Mouse (Mus musculus) intestine, postnatal 0 days (tissue): ENCODE results near the gene Alg14. TPM values are rescaled to one million over a fixed set of nuclear protein-coding genes. Genes with fewer than 3 reads are reported as not detected.

ENCODE experiments used
- ATAC-seq: fragments of 200-750 bp; cut with Nextera tagmentation; 2 replicates; pipeline ENCODE4 v1.8.0; 2017; ENCODE audit warnings: mild to moderate bottlenecking, moderate TSS enrichment, moderate library complexity
- H3K27ac ChIP-seq: fragments of 300-500 bp; sonication (generic); 2 replicates; pipeline ENCODE4 v1.5.1; 2014; ENCODE audit warnings: mild to moderate bottlenecking, low read depth, low read length, moderate library complexity
- H3K27me3 ChIP-seq: fragments of 300-500 bp; sonication (generic); replicated peaks from 2 replicates; pipeline ENCODE4 v1.6.1; 2014; ENCODE audit warnings: low read length, mixed read lengths; ENCODE audit not compliant: control insufficient read depth, insufficient read depth
- H3K36me3 ChIP-seq: fragments of 300-500 bp; sonication (generic); 2 replicates; pipeline ENCODE4 v1.6.1; 2014; ENCODE audit warnings: mild to moderate bottlenecking, moderate library complexity; ENCODE audit not compliant: control insufficient read depth, insufficient read depth
- H3K4me1 ChIP-seq: fragments of 300-500 bp; sonication (generic); replicated peaks from 2 replicates; pipeline ENCODE4 v1.6.1; 2014; ENCODE audit warnings: antibody characterized with exemption, low read length, mixed read lengths; ENCODE audit not compliant: control insufficient read depth, insufficient read depth
- H3K4me2 ChIP-seq: fragments of 300-500 bp; sonication (generic); replicated peaks from 2 replicates; pipeline ENCODE4 v1.6.1; 2014; ENCODE audit warnings: low read depth, mild to moderate bottlenecking, moderate library complexity
- H3K4me3 ChIP-seq: fragments of 300-500 bp; sonication (generic); 2 replicates; pipeline ENCODE4 v1.5.1; 2014; ENCODE audit warnings: low read depth, low read length
- H3K9ac ChIP-seq: fragments of 300-500 bp; sonication (generic); 2 replicates; pipeline ENCODE4 v1.6.1; 2014; ENCODE audit warnings: mild to moderate bottlenecking, low read depth, low read length
- H3K9me3 ChIP-seq: fragments of 300-500 bp; sonication (generic); 2 replicates; pipeline ENCODE4 v1.6.1; 2016; ENCODE audit warnings: mixed run types; ENCODE audit not compliant: control insufficient read depth
- CTCF ChIP-seq: sonication (generic); IDR thresholded peaks from 2 replicates; pipeline ENCODE4 v1.5.1; 2016; ENCODE audit warnings: low read depth, mild to moderate bottlenecking, control low read depth, antibody characterized with exemption, moderate library complexity
- WGBS: fragments of 180-500 bp; shearing (Covaris S2); extraction: QIAGEN DNeasy Blood & Tissue Kit; methylation state at CpG from one replicate; pipeline ENCODE4 v1.1.7; 2014; 5-methylcytosine and 5-hydroxymethylcytosine counted together
- polyA plus RNA-seq: library from polyadenylated mRNA; unstranded; fragments of >200 nt; fragmentation: Nextera tagmentation; extraction: Ambion mirVana; gene quantifications from 2 replicates; pipeline ENCODE4 v1.2.1, GENCODE M21; 2015

Alg14 gene
- polyA plus RNA-seq, 1 experiment from 2014 or later, result 26.1 TPM

DNA sequence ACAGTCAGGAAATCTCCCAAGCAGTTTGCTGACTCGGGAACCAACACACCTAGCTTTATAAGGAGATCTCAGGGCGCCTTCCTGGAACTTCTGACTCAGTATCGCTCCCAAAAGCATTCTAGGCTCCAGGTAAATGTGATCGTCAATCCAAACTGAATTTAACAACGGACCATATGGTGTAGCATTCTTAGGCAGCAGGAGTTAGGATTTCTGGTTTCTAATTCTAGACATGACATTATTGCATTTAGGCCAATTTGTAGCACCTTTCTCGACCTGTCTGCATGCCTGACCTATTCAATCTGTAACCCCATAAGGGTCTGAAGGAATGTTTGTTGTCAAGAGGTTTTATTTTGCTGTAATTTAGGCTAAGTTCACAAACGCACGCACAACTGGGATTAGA lies 892 bp upstream of the Alg14 start:
- Histone ChIP-seq H3K27me3 (no peaks in the 10 kb centered on the region), H3K9ac (no peak overlapping the region; the same call in 1 of the 2 replicates), H3K4me1 (no peaks in the 10 kb centered on the region), H3K9me3 (no peaks in the 10 kb centered on the region), H3K27ac (peak overlapping the region; percentile 95), H3K4me3 (peak overlapping the region; percentile 67), H3K4me2 (peak overlapping the region; percentile 72), H3K36me3 (no peaks in the 10 kb centered on the region)
- TF ChIP-seq CTCF, result no peak
- WGBS, result 55% methylated on average over 8 of the region's 8 CpGs
- no peak for ATAC-seq

- Histone ChIP-seq H3K4me1 (no peaks in the 10 kb centered on the region), H3K27ac (peak overlapping the region; percentile 95), H3K36me3 (no peaks in the 10 kb centered on the region), H3K27me3 (no peaks in the 10 kb centered on the region), H3K9ac (peak overlapping the region; percentile 58), H3K9me3 (no peaks in the 10 kb centered on the region), H3K4me2 (peak overlapping the region; percentile 72), H3K4me3 (peak overlapping the region; percentile 67)
- WGBS, result 3% methylated on average over 7 of the region's 7 CpGs
- no peak for TF ChIP-seq CTCF
- ATAC-seq, result no peak; the same call in 1 of the 2 replicates
Observed at GRCm38 (mm10) chr3:121291225-121291559, 381 bp upstream of the Alg14 start.

GRCm38 (mm10) chr3:121294200-121294599 lies 2.6 kb downstream of the Alg14 start:
- H3K36me3 ChIP-seq, result no peaks in the 10 kb centered on the region; the same call in 1 of the 2 replicates
- no peak overlapping the region for H3K9ac ChIP-seq
- 86% methylated on average over 2 of the region's 2 CpGs for WGBS
- peak; percentile 59 for TF ChIP-seq CTCF
- no peak for ATAC-seq
- no peaks in the 10 kb centered on the region for H3K27me3 ChIP-seq
- no peaks in the 10 kb centered on the region for H3K4me1 ChIP-seq
- H3K27ac ChIP-seq, result no peak overlapping the region
- H3K9me3 ChIP-seq, result no peaks in the 10 kb centered on the region
- H3K4me2 ChIP-seq, result no peak overlapping the region
- H3K4me3 ChIP-seq, result no peak overlapping the region

DNA sequence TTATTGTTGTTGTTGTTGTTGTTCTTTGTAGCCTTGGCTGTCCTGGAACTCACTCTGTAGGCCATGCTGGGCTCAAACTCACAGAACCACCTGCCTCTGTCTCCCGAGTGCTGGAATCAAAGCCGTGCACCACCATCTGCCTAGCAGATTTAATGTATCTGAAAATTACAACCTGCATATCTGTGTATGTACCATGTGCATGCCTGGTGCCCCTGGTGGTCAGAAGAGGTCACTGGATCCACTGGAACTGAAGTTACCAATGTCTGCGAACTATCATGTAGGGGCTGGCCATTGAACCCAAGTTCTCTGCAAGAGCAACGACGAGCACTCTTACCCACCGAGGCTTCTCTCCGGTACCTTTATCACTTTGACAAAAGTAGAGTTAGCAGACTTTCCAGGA lies 15.1 kb downstream of the Alg14 start:
- TF ChIP-seq CTCF, result peak; percentile 59
- Histone ChIP-seq H3K4me3 (no peak overlapping the region), H3K9me3 (no peaks in the 10 kb centered on the region), H3K36me3 (no peaks in the 10 kb centered on the region), H3K27me3 (no peaks in the 10 kb centered on the region), H3K4me1 (no peaks in the 10 kb centered on the region), H3K27ac (no peak overlapping the region), H3K4me2 (no peak overlapping the region), H3K9ac (no peak overlapping the region)
- 89% methylated on average over 7 of the region's 7 CpGs for WGBS
- ATAC-seq, result no peak

DNA sequence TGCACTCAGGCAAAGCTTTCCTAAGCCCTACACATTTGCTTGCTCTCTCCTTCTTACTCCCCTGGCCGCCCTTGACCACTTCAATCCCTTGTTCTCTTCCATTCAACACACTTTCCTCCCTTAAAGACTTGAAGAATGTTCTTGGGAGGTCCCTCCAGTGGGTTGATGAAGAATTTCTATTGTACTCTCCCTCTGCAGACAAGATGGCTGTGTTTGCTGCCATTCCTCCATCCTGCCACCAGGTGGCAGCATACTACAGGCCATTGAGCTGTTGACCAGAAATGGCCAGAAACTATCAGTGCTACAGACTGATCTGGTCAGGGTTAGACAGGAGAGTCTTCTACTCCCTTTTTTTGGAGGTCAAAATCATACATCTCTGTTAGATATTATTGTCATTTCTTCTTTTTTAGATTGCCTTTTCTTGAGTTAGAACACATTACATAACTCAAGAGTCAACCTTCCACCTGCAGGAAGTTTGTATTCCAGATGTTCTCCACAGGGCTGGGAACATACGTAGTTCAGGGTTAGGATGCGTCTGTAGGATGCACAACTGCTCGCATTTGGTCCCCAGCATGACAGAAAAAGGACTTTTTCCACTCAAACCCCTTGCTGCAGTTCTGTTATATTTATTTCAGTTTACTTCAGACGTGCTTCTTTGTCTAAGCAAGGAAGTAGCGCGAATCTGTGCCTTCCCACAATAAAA lies 16.1 kb downstream of the Alg14 start:
- H3K9ac ChIP-seq, result no peak overlapping the region
- 73% methylated on average over 7 of the region's 7 CpGs for WGBS
- no peaks in the 10 kb centered on the region for H3K27me3 ChIP-seq
- no peak overlapping the region for H3K4me3 ChIP-seq
- H3K4me2 ChIP-seq, result no peak overlapping the region
- ATAC-seq, result peak; percentile 69
- no peaks in the 10 kb centered on the region for H3K4me1 ChIP-seq
- H3K9me3 ChIP-seq, result no peaks in the 10 kb centered on the region
- H3K27ac ChIP-seq, result no peak overlapping the region
- no peaks in the 10 kb centered on the region for H3K36me3 ChIP-seq
- peak; percentile 98 for TF ChIP-seq CTCF

GRCm38 (mm10) chr3:121308935-121309334 lies 17.4 kb downstream of the Alg14 start:
- H3K36me3 ChIP-seq, result no peaks in the 10 kb centered on the region
- H3K4me3 ChIP-seq, result no peak overlapping the region
- no peaks in the 10 kb centered on the region for H3K4me1 ChIP-seq
- no peaks in the 10 kb centered on the region for H3K9me3 ChIP-seq
- ATAC-seq, result no peak
- H3K27me3 ChIP-seq, result no peaks in the 10 kb centered on the region
- 72% methylated on average over 5 of the region's 5 CpGs for WGBS
- no peak overlapping the region for H3K27ac ChIP-seq
- no peak overlapping the region for H3K4me2 ChIP-seq
- no peak overlapping the region for H3K9ac ChIP-seq
- no peak for TF ChIP-seq CTCF
